Mouse (Mus musculus) midbrain, embryonic 13.5 days (tissue): Measurements from ENCODE around the gene Brd2. TPM values are rescaled to one million over a fixed set of nuclear protein-coding genes. Genes with fewer than 3 reads are reported as not detected.

ENCODE experiments used
- ATAC-seq: fragments of 200-750 bp; cut with Nextera tagmentation; 2 replicates; pipeline ENCODE4 v1.8.0; 2017; ENCODE audit warnings: mild to moderate bottlenecking, moderate TSS enrichment, moderate library complexity
- H3K27ac ChIP-seq: fragments of 300-500 bp; sonication (generic); 2 replicates; pipeline ENCODE4 v1.5.1; 2015; ENCODE audit warnings: inconsistent platforms, mild to moderate bottlenecking, moderate library complexity
- H3K27me3 ChIP-seq: fragments of 300-500 bp; sonication (generic); 2 replicates; pipeline ENCODE4 v1.6.1; 2015; ENCODE audit warnings: mild to moderate bottlenecking, inconsistent platforms
- H3K36me3 ChIP-seq: fragments of 300-500 bp; sonication (generic); 2 replicates; pipeline ENCODE4 v1.6.1; 2015; ENCODE audit warnings: mild to moderate bottlenecking, inconsistent platforms
- H3K4me1 ChIP-seq: fragments of 300-500 bp; sonication (generic); replicated peaks from 2 replicates; pipeline ENCODE4 v1.6.1; 2015; ENCODE audit warnings: inconsistent platforms
- H3K4me2 ChIP-seq: fragments of 300-500 bp; sonication (generic); replicated peaks from 2 replicates; pipeline ENCODE4 v1.6.1; 2015; ENCODE audit warnings: moderate library complexity, mild to moderate bottlenecking, inconsistent platforms
- H3K4me3 ChIP-seq: fragments of 300-500 bp; sonication (generic); replicated peaks from 2 replicates; pipeline ENCODE4 v1.5.1; 2015; ENCODE audit warnings: mild to moderate bottlenecking, inconsistent platforms
- H3K9ac ChIP-seq: fragments of 300-500 bp; sonication (generic); replicated peaks from 2 replicates; pipeline ENCODE4 v1.6.1; 2015; ENCODE audit warnings: mild to moderate bottlenecking, inconsistent platforms
- H3K9me3 ChIP-seq: fragments of 300-500 bp; sonication (generic); 2 replicates; pipeline ENCODE4 v1.6.1; 2016; ENCODE audit warnings: mild to moderate bottlenecking, inconsistent platforms
- WGBS: fragments of 180-500 bp; shearing (Covaris S2); methylation state at CpG from one replicate; pipeline ENCODE4 v1.1.7; 2015; 5-methylcytosine and 5-hydroxymethylcytosine counted together
- polyA plus RNA-seq: library from polyadenylated mRNA; unstranded; fragments of >200 nt; fragmentation: Nextera tagmentation; extraction: Ambion mirVana; gene quantifications from 2 replicates; pipeline ENCODE4 v1.2.1, GENCODE M21; 2015

The Brd2 gene
- polyA plus RNA-seq, 1 experiment from 2014 or later = 147 TPM

GRCm38 (mm10) chr17:34143033-34143432, 20.6 kb upstream of the Brd2 start, which contains the start of gene H2-DMb2:
Gene H2-DMb2 (plus strand): TSS chr17:34143307.
- peaks cover 18% of the 10 kb centered on the region for H3K4me1 ChIP-seq
- H3K4me3 ChIP-seq = no peak within 1 kb of the TSS
- no peak for ATAC-seq
- H3K27ac ChIP-seq = no peak within 1 kb of the TSS
- 23% methylated on average over 7 of the region's 7 CpGs for WGBS
- peaks cover 39% of the 10 kb centered on the region for H3K27me3 ChIP-seq
- H3K9me3 ChIP-seq = no peaks in the 10 kb centered on the region
- no peaks in the 10 kb centered on the region for H3K36me3 ChIP-seq
- no peak within 1 kb of the TSS for H3K4me2 ChIP-seq
- no peak within 1 kb of the TSS for H3K9ac ChIP-seq

- Histone ChIP-seq H3K4me2 (no peak overlapping the region), H3K27me3 (peaks cover 44% of the 10 kb centered on the region), H3K4me3 (no peak overlapping the region), H3K36me3 (no peaks in the 10 kb centered on the region), H3K27ac (no peak overlapping the region), H3K9ac (no peak overlapping the region), H3K4me1 (peaks cover 18% of the 10 kb centered on the region), H3K9me3 (no peaks in the 10 kb centered on the region)
- 89% methylated on average over 7 of the region's 7 CpGs for WGBS
- no peak for ATAC-seq
Observed at GRCm38 (mm10) chr17:34142456-34143010, 20.1 kb upstream of the Brd2 start.

GRCm38 (mm10) chr17:34141448-34141847, 19.0 kb upstream of the Brd2 start:
- ATAC-seq = no peak
- no peak overlapping the region for H3K4me3 ChIP-seq
- H3K9me3 ChIP-seq = no peaks in the 10 kb centered on the region
- H3K9ac ChIP-seq = no peak overlapping the region; the same call in 1 of the 2 replicates
- H3K4me2 ChIP-seq = no peak overlapping the region
- 57% methylated on average over 4 of the region's 4 CpGs for WGBS
- H3K36me3 ChIP-seq = no peaks in the 10 kb centered on the region
- H3K27ac ChIP-seq = no peak overlapping the region
- H3K4me1 ChIP-seq = peaks cover 18% of the 10 kb centered on the region
- H3K27me3 ChIP-seq = peaks cover 55% of the 10 kb centered on the region

GRCm38 (mm10) chr17:34140240-34140639, 17.8 kb upstream of the Brd2 start:
- 0 out of 2 replicates have a peak overlapping the region, but pooled peaks have one; percentile 6 for H3K9ac ChIP-seq
- H3K9me3 ChIP-seq = no peaks in the 10 kb centered on the region
- H3K4me1 ChIP-seq = peaks cover 21% of the 10 kb centered on the region
- H3K4me3 ChIP-seq = 0 out of 2 replicates have a peak overlapping the region, but pooled peaks have one; percentile 28
- H3K36me3 ChIP-seq = no peaks in the 10 kb centered on the region
- H3K27ac ChIP-seq = no peak overlapping the region
- H3K4me2 ChIP-seq = peak overlapping the region; percentile 54; the same call in 1 of the 2 replicates
- WGBS = 14% methylated on average over 5 of the region's 5 CpGs
- ATAC-seq = no peak
- H3K27me3 ChIP-seq = peaks cover 61% of the 10 kb centered on the region

- Histone ChIP-seq H3K9ac (peak overlapping the region; percentile 2; the same call in 1 of the 2 replicates), H3K9me3 (no peaks in the 10 kb centered on the region), H3K27me3 (peaks cover 61% of the 10 kb centered on the region), H3K4me3 (peak overlapping the region; percentile 28), H3K4me2 (peak overlapping the region; percentile 54), H3K36me3 (no peaks in the 10 kb centered on the region), H3K27ac (no peak overlapping the region), H3K4me1 (peaks cover 24% of the 10 kb centered on the region)
- whole genome bisulfite sequencing = 1% methylated on average over 16 of the region's 16 CpGs
- no peak for ATAC-seq
Observed at GRCm38 (mm10) chr17:34139416-34139815, 17.0 kb upstream of the Brd2 start.

GRCm38 (mm10) chr17:34138655-34139054, 16.2 kb upstream of the Brd2 start:
- H3K27me3 ChIP-seq = peaks cover 61% of the 10 kb centered on the region
- ATAC-seq = no peak
- WGBS = 84% methylated on average over 7 of the region's 7 CpGs
- no peak overlapping the region for H3K9ac ChIP-seq
- H3K4me1 ChIP-seq = peaks cover 24% of the 10 kb centered on the region
- no peak overlapping the region for H3K27ac ChIP-seq
- H3K36me3 ChIP-seq = no peaks in the 10 kb centered on the region
- no peak overlapping the region; the same call in 1 of the 2 replicates for H3K4me3 ChIP-seq
- H3K4me2 ChIP-seq = no peak overlapping the region
- H3K9me3 ChIP-seq = no peaks in the 10 kb centered on the region

- H3K4me2 ChIP-seq = no peak overlapping the region
- H3K27ac ChIP-seq = no peak overlapping the region
- H3K27me3 ChIP-seq = peaks cover 61% of the 10 kb centered on the region
- no peaks in the 10 kb centered on the region for H3K9me3 ChIP-seq
- ATAC-seq = no peak
- H3K9ac ChIP-seq = no peak overlapping the region
- H3K4me1 ChIP-seq = peaks cover 21% of the 10 kb centered on the region
- WGBS = 80% methylated on average over 7 of the region's 7 CpGs
- no peak overlapping the region for H3K4me3 ChIP-seq
- no peaks in the 10 kb centered on the region for H3K36me3 ChIP-seq
Observed at GRCm38 (mm10) chr17:34137601-34138000, 15.2 kb upstream of the Brd2 start.

GRCm38 (mm10) chr17:34135297-34136224, 13.1 kb upstream of the Brd2 start:
- Histone ChIP-seq H3K9ac (no peak overlapping the region), H3K36me3 (no peaks in the 10 kb centered on the region), H3K4me3 (peak overlapping the region; percentile 36), H3K4me1 (peaks cover 21% of the 10 kb centered on the region), H3K4me2 (peak overlapping the region; percentile 58), H3K27me3 (peaks cover 47% of the 10 kb centered on the region), H3K27ac (no peak overlapping the region), H3K9me3 (no peaks in the 10 kb centered on the region)
- ATAC-seq = peak; percentile 98
- WGBS = 7% methylated on average over 31 of the region's 31 CpGs

GRCm38 (mm10) chr17:34134451-34134850, 12.0 kb upstream of the Brd2 start:
- WGBS = 87% methylated on average over 3 of the region's 3 CpGs
- H3K4me2 ChIP-seq = no peak overlapping the region
- peaks cover 13% of the 10 kb centered on the region for H3K4me1 ChIP-seq
- ATAC-seq = no peak
- H3K4me3 ChIP-seq = no peak overlapping the region
- no peaks in the 10 kb centered on the region for H3K9me3 ChIP-seq
- no peaks in the 10 kb centered on the region for H3K36me3 ChIP-seq
- H3K27me3 ChIP-seq = peaks cover 36% of the 10 kb centered on the region
- H3K9ac ChIP-seq = no peak overlapping the region
- H3K27ac ChIP-seq = no peak overlapping the region

GRCm38 (mm10) chr17:34133289-34133688, 10.9 kb upstream of the Brd2 start:
- no peak overlapping the region for H3K4me3 ChIP-seq
- no peak overlapping the region for H3K9ac ChIP-seq
- no peak overlapping the region for H3K4me2 ChIP-seq
- no peaks in the 10 kb centered on the region for H3K36me3 ChIP-seq
- H3K27ac ChIP-seq = no peak overlapping the region
- peaks cover 31% of the 10 kb centered on the region for H3K27me3 ChIP-seq
- H3K9me3 ChIP-seq = no peaks in the 10 kb centered on the region
- 81% methylated on average over 11 of the region's 11 CpGs for WGBS
- H3K4me1 ChIP-seq = peaks cover 17% of the 10 kb centered on the region
- ATAC-seq = no peak

GRCm38 (mm10) chr17:34131911-34132310, 9.5 kb upstream of the Brd2 start:
- 78% methylated on average over 7 of the region's 7 CpGs for WGBS
- peaks cover 26% of the 10 kb centered on the region for H3K4me1 ChIP-seq
- H3K9me3 ChIP-seq = no peaks in the 10 kb centered on the region
- no peak overlapping the region for H3K4me3 ChIP-seq
- peaks cover 24% of the 10 kb centered on the region for H3K27me3 ChIP-seq
- H3K36me3 ChIP-seq = no peaks in the 10 kb centered on the region
- H3K9ac ChIP-seq = no peak overlapping the region
- H3K27ac ChIP-seq = no peak overlapping the region
- ATAC-seq = no peak
- no peak overlapping the region for H3K4me2 ChIP-seq
